Mouse (Mus musculus) limb, embryonic 14.5 days (tissue): ENCODE data around the gene Ergic2. TPM values are rescaled to one million over a fixed set of nuclear protein-coding genes. Genes with fewer than 3 reads are reported as not detected.

Source experiments
- ATAC-seq: fragments of 200-750 bp; cut with Nextera tagmentation; 2 replicates; pipeline ENCODE4 v1.8.0; 2017; ENCODE audit warnings: low read depth, moderate number of reproducible peaks, moderate TSS enrichment; ENCODE audit not compliant: low FRiP score
- DNase-seq: peaks from one replicate; pipeline ENCODE4 v3.0.0-alpha.2; 2015; ENCODE audit warnings: low spot score
- H3K27ac ChIP-seq: fragments of 300-500 bp; sonication (generic); replicated peaks from 2 replicates; pipeline ENCODE4 v1.5.1; 2014; ENCODE audit warnings: low read depth, mild to moderate bottlenecking, low read length, moderate library complexity, mixed read lengths
- H3K27me3 ChIP-seq: fragments of 300-500 bp; sonication (generic); 2 replicates; pipeline ENCODE4 v1.6.1; 2014; ENCODE audit warnings: low read length, mixed read lengths; ENCODE audit not compliant: control insufficient read depth, insufficient read depth
- H3K36me3 ChIP-seq: fragments of 300-500 bp; sonication (generic); 2 replicates; pipeline ENCODE4 v1.6.1; 2014; ENCODE audit warnings: mild to moderate bottlenecking, low read length, moderate library complexity, mixed read lengths; ENCODE audit not compliant: control insufficient read depth, insufficient read depth
- H3K4me1 ChIP-seq: fragments of 300-500 bp; sonication (generic); 2 replicates; pipeline ENCODE4 v1.6.1; 2014; ENCODE audit warnings: antibody characterized with exemption, low read length, mixed read lengths; ENCODE audit not compliant: control insufficient read depth, insufficient read depth
- H3K4me2 ChIP-seq: fragments of 300-500 bp; sonication (generic); replicated peaks from 2 replicates; pipeline ENCODE4 v1.6.1; 2014; ENCODE audit warnings: low read depth, mild to moderate bottlenecking, low read length, moderate library complexity; ENCODE audit not compliant: severe bottlenecking
- H3K4me3 ChIP-seq: fragments of 300-500 bp; sonication (generic); replicated peaks from 2 replicates; pipeline ENCODE4 v1.5.1; 2014; ENCODE audit warnings: low read length
- H3K9ac ChIP-seq: fragments of 300-500 bp; sonication (generic); 2 replicates; pipeline ENCODE4 v1.6.1; 2014; ENCODE audit warnings: mild to moderate bottlenecking, low read depth, low read length, moderate library complexity; ENCODE audit not compliant: severe bottlenecking
- H3K9me3 ChIP-seq: fragments of 300-500 bp; sonication (generic); 2 replicates; pipeline ENCODE4 v1.6.1; 2016; ENCODE audit warnings: low read length; ENCODE audit not compliant: control insufficient read depth
- POLR2A ChIP-seq: fragments of 200-500 bp; IDR thresholded peaks from 2 replicates; pipeline ENCODE4 v1.8.0; 2012; ENCODE audit warnings: inconsistent platforms, mild to moderate bottlenecking, moderate library complexity, borderline replicate concordance; ENCODE audit not compliant: insufficient read depth, insufficient read length; ENCODE audit errors: extremely low read depth
- WGBS: fragments of 180-500 bp; shearing (Covaris S2); extraction: QIAGEN DNeasy Blood & Tissue Kit; methylation state at CpG from one replicate; pipeline ENCODE4 v1.1.7; 2014; 5-methylcytosine and 5-hydroxymethylcytosine counted together
- polyA plus RNA-seq, 2 experiments: library from polyadenylated mRNA; depleted of rRNA in 1 of 2; stranded (reverse) in 1 of 2; unstranded in 1 of 2; fragments of >200 nt; fragmentation: Nextera tagmentation in 1 of 2; extraction: Ambion mirVana in 1 of 2; gene quantifications; 2 replicates each; pipeline versions ENCODE4 v1.2.1 to v1.2.3; 2012 to 2014

The Ergic2 gene
- polyA plus RNA-seq, 2 experiments: 112 to 187 TPM

- no peak for ATAC-seq
- WGBS: 80% methylated on average over 1 of the region's 1 CpGs
Measured at GRCm38 (mm10) chr6:148244836-148245235, 32.7 kb upstream of the Ergic2 start.

GRCm38 (mm10) chr6:148242304-148242703 is 30.1 kb upstream of the Ergic2 start:
- Histone ChIP-seq H3K4me1 (no peaks in the 10 kb centered on the region), H3K27me3 (no peaks in the 10 kb centered on the region), H3K4me2 (no peak overlapping the region), H3K9ac (no peak overlapping the region), H3K27ac (no peak overlapping the region), H3K4me3 (no peak overlapping the region), H3K36me3 (no peaks in the 10 kb centered on the region), H3K9me3 (no peaks in the 10 kb centered on the region)
- WGBS: 69% methylated on average over 3 of the region's 3 CpGs
- DNase-seq: no peak
- TF ChIP-seq POLR2A: no peak
- no peak for ATAC-seq

More at GRCm38 (mm10) chr6:148244836-148245235, 32.7 kb upstream of the Ergic2 start:
- no peak for DNase-seq
- Histone ChIP-seq H3K4me1 (no peaks in the 10 kb centered on the region), H3K9me3 (no peaks in the 10 kb centered on the region), H3K9ac (no peak overlapping the region), H3K27me3 (no peaks in the 10 kb centered on the region), H3K4me2 (no peak overlapping the region), H3K27ac (no peak overlapping the region), H3K4me3 (no peak overlapping the region), H3K36me3 (no peaks in the 10 kb centered on the region)
- TF ChIP-seq POLR2A: no peak

GRCm38 (mm10) chr6:148241685-148242084 is 29.5 kb upstream of the Ergic2 start:
- H3K4me3 ChIP-seq: no peak overlapping the region
- TF ChIP-seq POLR2A: no peak
- H3K27ac ChIP-seq: no peak overlapping the region
- no peak overlapping the region for H3K9ac ChIP-seq
- DNase-seq: no peak
- no peaks in the 10 kb centered on the region for H3K36me3 ChIP-seq
- no peak for ATAC-seq
- no peak overlapping the region for H3K4me2 ChIP-seq
- no peaks in the 10 kb centered on the region for H3K4me1 ChIP-seq
- WGBS: 91% methylated on average over 5 of the region's 5 CpGs
- H3K9me3 ChIP-seq: no peaks in the 10 kb centered on the region
- no peaks in the 10 kb centered on the region for H3K27me3 ChIP-seq

DNA sequence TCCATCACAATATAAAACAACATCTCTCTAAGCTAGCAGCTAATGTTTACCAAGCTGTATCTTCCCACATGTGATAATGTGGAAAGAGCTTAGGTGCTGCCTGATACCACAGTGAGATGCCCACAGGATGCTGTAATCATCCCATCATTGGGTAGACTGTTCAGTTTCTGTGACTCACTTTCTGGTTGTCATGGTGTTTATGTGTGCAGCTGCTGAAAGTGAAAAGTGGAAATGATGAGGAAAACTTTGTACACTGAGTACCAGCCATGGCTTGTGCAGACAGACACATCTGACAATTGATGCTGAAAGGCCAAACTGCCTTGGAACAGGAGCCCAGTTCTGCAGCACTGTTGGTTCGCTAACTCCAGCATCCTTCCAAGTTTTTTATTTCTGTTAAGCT is 27.1 kb upstream of the Ergic2 start:
- Histone ChIP-seq H3K9ac (no peak overlapping the region), H3K27ac (no peak overlapping the region), H3K36me3 (no peaks in the 10 kb centered on the region), H3K27me3 (no peaks in the 10 kb centered on the region), H3K4me1 (no peaks in the 10 kb centered on the region), H3K9me3 (no peaks in the 10 kb centered on the region), H3K4me2 (no peak overlapping the region), H3K4me3 (no peak overlapping the region)
- DNase-seq (no peak), ATAC-seq (no peak)
- WGBS: 93% methylated on average over 1 of the region's 1 CpGs
- TF ChIP-seq POLR2A: no peak

- H3K4me2 ChIP-seq: no peak overlapping the region
- H3K27ac ChIP-seq: no peak overlapping the region
- DNase-seq (no peak), ATAC-seq (no peak)
- H3K4me1 ChIP-seq: no peaks in the 10 kb centered on the region
- no peaks in the 10 kb centered on the region for H3K36me3 ChIP-seq
- no peaks in the 10 kb centered on the region for H3K27me3 ChIP-seq
- no peak for TF ChIP-seq POLR2A
- no peak overlapping the region for H3K4me3 ChIP-seq
- WGBS: 66% methylated on average over 5 of the region's 5 CpGs
- no peaks in the 10 kb centered on the region for H3K9me3 ChIP-seq
- no peak overlapping the region for H3K9ac ChIP-seq
Measured at GRCm38 (mm10) chr6:148237453-148237852, 25.3 kb upstream of the Ergic2 start.
